Comparison of ENCODE assay signal across 19 mouse cellular contexts in the genomic region with DNA sequence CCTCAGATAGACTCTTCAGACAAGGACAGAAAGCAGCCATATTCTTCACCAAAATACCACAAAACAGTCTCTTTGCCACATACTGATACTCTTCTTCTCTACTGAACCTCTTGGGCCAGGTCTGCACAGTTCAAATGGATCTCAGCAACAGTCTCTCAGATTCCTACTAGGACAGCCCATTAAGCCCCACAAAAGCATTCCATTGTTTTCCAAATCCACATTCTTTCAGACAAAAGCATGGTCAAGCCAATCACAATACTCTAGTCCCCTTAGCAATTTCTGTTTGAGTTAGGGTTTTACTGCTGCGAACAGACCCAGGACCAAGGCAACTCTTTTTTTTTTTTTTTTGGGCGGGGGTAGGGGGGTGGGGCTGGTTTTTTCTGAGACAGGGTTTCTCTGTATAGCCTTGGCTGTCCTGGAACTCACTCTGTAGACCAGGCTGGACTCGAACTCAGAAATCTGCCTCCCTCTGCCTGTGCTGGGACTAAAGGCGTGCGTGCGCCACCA. TPM values are rescaled to one million over a fixed set of nuclear protein-coding genes. Genes with fewer than 3 reads are reported as not detected.
"Had no signal": no experiment of that assay in that cellular context is flagged by ENCODE, and none has a peak within 500 bp of the region (broad histone marks: within the 10 kb centered on the region; RNA-seq: fewer than 3 reads in every experiment).

No protein-coding gene starts in this region.

- H3K36me3 ChIP-seq: lung, embryonic 15.5 days; midbrain, embryonic 13.5 days; midbrain, embryonic 15.5 days had no signal

- H3K4me3 ChIP-seq: lung, embryonic 15.5 days; megakaryocyte, embryonic 14.5 days; midbrain, embryonic 13.5 days; midbrain, embryonic 15.5 days; neural tube, embryonic 12.5 days had no signal

- H3K27ac ChIP-seq: lung, embryonic 15.5 days; macrophage; midbrain, embryonic 13.5 days; midbrain, embryonic 15.5 days; neural tube, embryonic 12.5 days had no signal

- H3K9ac ChIP-seq: lung, embryonic 15.5 days; midbrain, embryonic 13.5 days; midbrain, embryonic 15.5 days; neural tube, embryonic 12.5 days had no signal

- ATAC-seq: lung, postnatal 0 days; midbrain, embryonic 13.5 days; midbrain, embryonic 15.5 days had no signal

- H3K4me1 ChIP-seq: lung, embryonic 15.5 days; midbrain, embryonic 13.5 days; midbrain, embryonic 15.5 days; neural tube, embryonic 12.5 days had no signal

- DNase-seq: lung, adult 2 months; lung, postnatal 14 days; lung, postnatal 36 days; retina, postnatal 1 day; right cerebral cortex, adult 18-20 months; right cerebral cortex, postnatal 25 days; right cerebral cortex, postnatal 4 days; spleen, adult 18-20 months; thymus, adult 18-20 months; thymus, postnatal 14 days; thymus, postnatal 36 days had no signal

- H3K27me3 ChIP-seq: lung, embryonic 15.5 days; midbrain, embryonic 13.5 days; midbrain, embryonic 15.5 days; neural tube, embryonic 12.5 days had no signal

- H3K9me3 ChIP-seq: lung, embryonic 15.5 days; megakaryocyte, embryonic 14.5 days; midbrain, embryonic 13.5 days; midbrain, embryonic 15.5 days; neural tube, embryonic 12.5 days had no signal

RNA-seq across cellular contexts. Expression of a gene that starts 10.4 kb away (rescaled TPM):
- polyA plus RNA-seq: lung, adult 2 months; small intestine, adult 2 months had no signal
